Mouse (Mus musculus) neural tube, embryonic 11.5 days (tissue): ENCODE results near the gene Cc2d1a. TPM values are rescaled to one million over a fixed set of nuclear protein-coding genes. Genes with fewer than 3 reads are reported as not detected.

ENCODE experiments used
- ATAC-seq: fragments of 200-750 bp; cut with Nextera tagmentation; 2 replicates; pipeline ENCODE4 v1.8.0; 2017; ENCODE audit warnings: moderate number of reproducible peaks, mild to moderate bottlenecking, moderate TSS enrichment, moderate library complexity; ENCODE audit not compliant: insufficient read depth, low FRiP score, low TSS enrichment
- DNase-seq: peaks from one replicate; pipeline ENCODE4 v3.0.0-alpha.2; 2015; ENCODE audit warnings: low spot score
- H3K27ac ChIP-seq: fragments of 300-500 bp; sonication (generic); 2 replicates; pipeline ENCODE4 v1.5.1; 2014; ENCODE audit warnings: low read depth, mild to moderate bottlenecking, low read length
- H3K27me3 ChIP-seq: fragments of 300-500 bp; sonication (generic); 2 replicates; pipeline ENCODE4 v1.6.1; 2014; ENCODE audit warnings: mild to moderate bottlenecking, low read length, mixed read lengths; ENCODE audit not compliant: control insufficient read depth, insufficient read depth
- H3K36me3 ChIP-seq: fragments of 300-500 bp; sonication (generic); 2 replicates; pipeline ENCODE4 v1.6.1; 2014; ENCODE audit warnings: mild to moderate bottlenecking, low read length, moderate library complexity, mixed read lengths; ENCODE audit not compliant: control insufficient read depth, insufficient read depth
- H3K4me1 ChIP-seq: fragments of 300-500 bp; sonication (generic); 2 replicates; pipeline ENCODE4 v1.6.1; 2014; ENCODE audit warnings: low read length, mixed read lengths; ENCODE audit not compliant: control insufficient read depth, insufficient read depth
- H3K4me2 ChIP-seq: fragments of 300-500 bp; sonication (generic); 2 replicates; pipeline ENCODE4 v1.6.1; 2014; ENCODE audit warnings: low read depth, mild to moderate bottlenecking, moderate library complexity
- H3K4me3 ChIP-seq: fragments of 300-500 bp; sonication (generic); 2 replicates; pipeline ENCODE4 v1.5.1; 2014; ENCODE audit warnings: low read depth, low read length
- H3K9ac ChIP-seq: fragments of 300-500 bp; sonication (generic); 2 replicates; pipeline ENCODE4 v1.6.1; 2014; ENCODE audit warnings: mild to moderate bottlenecking, low read length
- H3K9me3 ChIP-seq: fragments of 300-500 bp; sonication (generic); 2 replicates; pipeline ENCODE4 v1.6.1; 2016; ENCODE audit warnings: low read length; ENCODE audit not compliant: control insufficient read depth
- WGBS: fragments of 180-500 bp; shearing (Covaris S2); extraction: QIAGEN DNeasy Blood & Tissue Kit; methylation state at CpG from one replicate; pipeline ENCODE4 v1.1.7; 2014; 5-methylcytosine and 5-hydroxymethylcytosine counted together
- polyA plus RNA-seq: library from polyadenylated mRNA; unstranded; fragments of >200 nt; fragmentation: Nextera tagmentation; extraction: Ambion mirVana; gene quantifications from 2 replicates; pipeline ENCODE4 v1.2.1, GENCODE M21; 2014

Gene Cc2d1a
- polyA plus RNA-seq, 1 experiment from 2014 or later = 11.2 TPM

DNA sequence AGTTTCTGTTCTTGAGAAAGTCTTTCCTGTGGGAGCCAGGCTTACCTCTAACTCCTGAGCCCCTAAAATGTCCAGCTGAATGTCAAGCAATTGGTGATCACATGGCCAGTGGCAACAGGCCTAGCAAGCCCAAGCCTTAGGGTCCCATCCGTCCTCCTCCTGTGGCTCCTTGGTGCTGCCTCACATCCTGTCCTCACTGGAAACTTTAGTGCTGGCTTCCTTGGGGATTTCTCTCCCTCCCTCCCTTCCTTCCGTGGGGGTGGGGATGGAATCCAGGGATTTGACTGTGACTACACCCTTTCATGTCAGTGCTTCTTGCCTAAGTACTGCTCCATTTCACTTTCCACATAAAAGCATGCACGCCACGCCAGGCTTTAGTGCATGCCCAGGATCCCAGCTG is 41.9 kb upstream of the Cc2d1a start:
- no peaks in the 10 kb centered on the region for H3K36me3 ChIP-seq
- 67% methylated on average over 4 of the region's 4 CpGs for WGBS
- H3K4me1 ChIP-seq = peaks cover 4% of the 10 kb centered on the region; the same call in 1 of the 2 replicates
- H3K27ac ChIP-seq = no peak overlapping the region
- DNase-seq (no peak), ATAC-seq (no peak)
- no peak overlapping the region for H3K4me3 ChIP-seq
- H3K9me3 ChIP-seq = no peaks in the 10 kb centered on the region
- no peaks in the 10 kb centered on the region for H3K27me3 ChIP-seq
- no peak overlapping the region for H3K4me2 ChIP-seq
- H3K9ac ChIP-seq = no peak overlapping the region

DNA sequence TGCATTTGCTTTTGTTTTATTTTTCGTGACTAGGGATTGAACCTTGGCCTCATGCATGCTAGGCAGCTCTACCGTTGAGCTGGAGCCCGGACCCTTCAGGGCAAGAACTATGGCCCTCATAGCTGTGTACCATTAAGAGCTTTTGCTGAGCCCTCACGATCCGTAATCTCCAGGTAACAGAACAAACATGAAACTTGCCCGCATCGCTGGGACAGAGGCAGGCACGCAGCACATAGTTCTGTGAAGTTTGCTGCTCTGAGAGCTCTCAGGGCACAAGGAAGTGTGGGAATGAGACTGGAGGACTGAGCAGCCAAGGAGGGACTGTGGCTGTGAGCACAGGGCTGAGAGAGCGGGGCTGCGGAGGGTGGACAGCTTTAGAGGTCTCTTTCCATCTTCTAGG is 40.9 kb upstream of the Cc2d1a start:
- H3K27ac ChIP-seq = no peak overlapping the region
- DNase-seq = no peak
- no peak overlapping the region for H3K4me3 ChIP-seq
- 91% methylated on average over 10 of the region's 10 CpGs for WGBS
- H3K27me3 ChIP-seq = no peaks in the 10 kb centered on the region
- H3K9ac ChIP-seq = no peak overlapping the region
- peaks cover 4% of the 10 kb centered on the region; the same call in 1 of the 2 replicates for H3K4me1 ChIP-seq
- H3K4me2 ChIP-seq = no peak overlapping the region
- no peaks in the 10 kb centered on the region for H3K36me3 ChIP-seq
- no peaks in the 10 kb centered on the region for H3K9me3 ChIP-seq
- ATAC-seq = no peak

DNA sequence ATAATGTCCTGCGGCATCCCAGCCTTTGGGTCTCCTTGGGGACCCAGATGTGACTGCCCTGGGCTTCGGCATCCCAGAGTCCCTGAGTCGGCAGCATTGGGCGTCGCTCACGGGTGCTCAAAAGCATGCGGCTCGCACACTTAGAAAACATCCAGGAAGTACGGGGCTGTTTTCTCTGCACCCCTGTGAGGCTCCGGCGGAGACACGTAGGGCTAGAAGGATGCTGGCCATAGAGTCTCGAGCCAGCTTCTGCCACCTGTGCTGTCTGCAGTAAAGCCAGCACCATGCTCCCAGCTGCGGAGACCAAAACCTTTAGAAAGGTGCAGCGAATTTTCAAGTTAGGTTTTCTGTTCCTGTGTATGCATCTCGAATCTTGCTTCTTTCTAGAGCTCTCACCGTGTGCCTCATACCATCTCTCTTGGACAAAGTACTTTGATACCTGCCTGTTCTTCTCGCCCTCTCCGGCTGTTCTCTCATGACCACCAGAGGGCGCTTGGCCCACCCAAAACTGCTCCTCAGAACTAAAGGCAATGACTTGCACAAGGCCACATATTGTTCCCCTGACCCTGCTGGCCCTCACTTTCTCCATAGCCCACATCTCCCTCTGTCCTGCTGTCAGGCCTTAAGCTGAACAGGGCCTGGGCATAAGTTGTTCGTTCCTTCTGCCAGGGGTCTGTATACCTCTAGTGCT is 39.5 kb upstream of the Cc2d1a start:
- Histone ChIP-seq H3K36me3 (no peaks in the 10 kb centered on the region), H3K27me3 (no peaks in the 10 kb centered on the region), H3K27ac (no peak overlapping the region), H3K4me3 (peak overlapping the region; percentile 31), H3K9me3 (no peaks in the 10 kb centered on the region), H3K9ac (peak overlapping the region; percentile 47; the same call in 1 of the 2 replicates), H3K4me2 (peak overlapping the region; percentile 65), H3K4me1 (peaks cover 12% of the 10 kb centered on the region)
- no peak for ATAC-seq
- peak; percentile 74 for DNase-seq
- WGBS = 4% methylated on average over 21 of the region's 21 CpGs

GRCm38 (mm10) chr8:84186547-84186946 is 38.8 kb upstream of the Cc2d1a start:
- WGBS = 0% methylated on average over 12 of the region's 12 CpGs
- H3K4me3 ChIP-seq = peak overlapping the region; percentile 31
- peak overlapping the region; percentile 65 for H3K4me2 ChIP-seq
- ATAC-seq (peak; percentile 22; the same call in 1 of the 2 replicates), DNase-seq (peak; percentile 79)
- H3K4me1 ChIP-seq = peaks cover 16% of the 10 kb centered on the region
- no peaks in the 10 kb centered on the region for H3K9me3 ChIP-seq
- no peaks in the 10 kb centered on the region for H3K27me3 ChIP-seq
- H3K36me3 ChIP-seq = no peaks in the 10 kb centered on the region
- no peak overlapping the region for H3K27ac ChIP-seq
- H3K9ac ChIP-seq = peak overlapping the region; percentile 47; the same call in 1 of the 2 replicates

DNA sequence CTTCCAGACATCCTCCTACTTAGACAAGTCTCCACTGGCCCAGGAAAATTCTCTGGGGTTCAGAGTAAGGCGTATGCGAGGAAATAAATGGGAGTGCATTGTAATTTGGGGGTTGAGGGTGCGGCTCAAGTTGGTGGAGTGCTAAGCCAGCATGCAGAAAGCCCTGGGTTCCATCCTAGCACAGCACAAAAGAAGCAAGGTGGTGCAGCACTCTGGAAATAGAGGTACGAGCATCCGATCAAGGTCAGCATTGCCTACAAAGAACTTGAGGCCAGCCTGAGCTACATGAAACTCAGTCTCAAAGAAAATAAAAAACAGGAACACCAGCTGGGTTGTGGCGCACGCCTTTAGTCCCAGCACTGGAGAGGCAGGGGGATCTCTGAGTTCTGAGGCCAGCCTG is 37.4 kb upstream of the Cc2d1a start, which contains the start of gene Nanos3:
TSS of gene Nanos3 (minus strand) at position 101 of the 400 bp plus-strand sequence.
- H3K9ac ChIP-seq = peak within 1 kb of the TSS; percentile 100
- H3K4me2 ChIP-seq = peak within 1 kb of the TSS; percentile 85
- peak within 1 kb of the TSS; percentile 90; the same call in 1 of the 2 replicates for H3K27ac ChIP-seq
- H3K27me3 ChIP-seq = no peaks in the 10 kb centered on the region
- H3K9me3 ChIP-seq = no peaks in the 10 kb centered on the region
- H3K4me3 ChIP-seq = peak within 1 kb of the TSS; percentile 89
- peaks cover 28% of the 10 kb centered on the region for H3K4me1 ChIP-seq
- H3K36me3 ChIP-seq = no peaks in the 10 kb centered on the region
- no peak for ATAC-seq
- WGBS = 89% methylated on average over 7 of the region's 7 CpGs
- no peak for DNase-seq

DNA sequence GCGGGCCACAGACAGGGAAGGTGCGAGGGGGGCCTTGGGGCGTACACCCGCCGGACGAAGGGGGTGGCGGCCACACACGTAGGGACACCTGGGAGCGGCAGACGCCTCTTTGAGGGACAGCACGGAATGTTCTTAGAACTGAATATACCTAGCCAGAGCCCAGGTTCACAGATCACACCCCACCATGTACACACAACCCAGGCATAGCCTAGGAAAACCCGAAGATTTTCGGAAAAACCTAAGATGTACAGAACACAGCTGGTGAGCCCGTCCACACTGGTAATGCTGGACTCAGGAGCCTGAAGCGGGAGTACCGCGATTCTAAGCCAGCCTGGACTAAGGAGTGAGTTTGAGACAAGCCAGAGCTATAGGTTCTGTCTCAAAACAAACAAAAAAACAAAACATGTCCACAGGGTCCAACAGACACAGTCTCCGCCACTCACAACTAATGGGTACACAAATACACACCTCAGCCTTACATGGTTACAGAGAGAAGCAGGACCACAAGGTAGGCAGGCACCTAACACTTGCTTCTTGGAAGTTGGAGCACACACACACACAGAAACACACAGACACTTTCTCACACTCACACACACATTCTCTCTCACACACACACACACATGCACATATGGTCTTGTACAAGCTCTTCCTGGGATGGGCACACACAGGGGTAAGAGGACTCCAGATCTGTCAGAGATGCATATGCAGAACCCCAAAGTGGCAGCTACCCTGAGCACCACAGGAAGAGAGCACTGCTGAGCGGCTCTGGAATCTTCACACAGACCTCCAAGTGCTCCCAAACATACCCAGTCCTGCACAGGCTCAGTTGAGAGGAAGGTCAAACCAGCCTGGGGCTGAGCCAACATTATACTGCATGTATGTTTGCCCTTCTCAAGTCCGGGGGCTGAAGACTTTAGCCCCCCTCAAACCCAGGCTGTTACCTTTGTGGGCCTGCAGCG is 36.6 kb upstream of the Cc2d1a start:
- Histone ChIP-seq H3K36me3 (no peaks in the 10 kb centered on the region), H3K4me2 (peak overlapping the region; percentile 85), H3K27me3 (no peaks in the 10 kb centered on the region), H3K4me3 (peak overlapping the region; percentile 89), H3K27ac (peak overlapping the region; percentile 90), H3K9ac (peak overlapping the region; percentile 100), H3K9me3 (no peaks in the 10 kb centered on the region), H3K4me1 (peaks cover 35% of the 10 kb centered on the region)
- 23% methylated on average over 21 of the region's 21 CpGs for WGBS
- DNase-seq (no peak), ATAC-seq (no peak)

- peak overlapping the region; percentile 85 for H3K4me2 ChIP-seq
- peak; percentile 5; the same call in 1 of the 2 replicates for ATAC-seq
- DNase-seq = peak; percentile 73
- peak overlapping the region; percentile 100 for H3K9ac ChIP-seq
- H3K27me3 ChIP-seq = no peaks in the 10 kb centered on the region
- peaks cover 43% of the 10 kb centered on the region for H3K4me1 ChIP-seq
- H3K4me3 ChIP-seq = peak overlapping the region; percentile 89
- peak overlapping the region; percentile 90 for H3K27ac ChIP-seq
- WGBS = 2% methylated on average over 51 of the region's 87 CpGs
- H3K9me3 ChIP-seq = no peaks in the 10 kb centered on the region
- H3K36me3 ChIP-seq = no peaks in the 10 kb centered on the region
Observed at GRCm38 (mm10) chr8:84183261-84184084, 35.7 kb upstream of the Cc2d1a start.

DNA sequence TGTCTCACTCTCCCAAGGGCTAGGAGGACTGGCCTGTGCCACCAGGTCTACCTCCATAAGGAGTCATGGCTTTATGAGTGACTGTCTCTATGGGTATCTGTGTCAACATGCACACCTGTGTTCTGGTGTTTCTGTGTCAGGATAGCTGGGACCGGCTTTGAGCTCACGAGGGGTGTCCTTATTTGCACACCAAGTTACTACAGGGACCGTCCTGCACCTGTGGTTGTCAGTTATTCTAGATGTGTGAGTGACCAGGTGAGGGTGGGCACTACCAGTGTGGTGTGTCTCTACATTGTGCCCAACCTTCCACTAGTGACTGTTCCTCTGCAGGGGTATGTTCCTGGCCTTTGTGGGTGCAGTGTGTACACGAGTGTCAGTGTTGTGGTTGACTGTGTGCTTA is 35.1 kb upstream of the Cc2d1a start:
- no peaks in the 10 kb centered on the region for H3K27me3 ChIP-seq
- DNase-seq (no peak), ATAC-seq (no peak)
- peak overlapping the region; percentile 90 for H3K27ac ChIP-seq
- peaks cover 43% of the 10 kb centered on the region for H3K4me1 ChIP-seq
- peak overlapping the region; percentile 85 for H3K4me2 ChIP-seq
- 69% methylated on average over 4 of the region's 4 CpGs for WGBS
- H3K9ac ChIP-seq = peak overlapping the region; percentile 100
- H3K36me3 ChIP-seq = no peaks in the 10 kb centered on the region
- peak overlapping the region; percentile 89 for H3K4me3 ChIP-seq
- H3K9me3 ChIP-seq = no peaks in the 10 kb centered on the region
